In the genomic region with DNA sequence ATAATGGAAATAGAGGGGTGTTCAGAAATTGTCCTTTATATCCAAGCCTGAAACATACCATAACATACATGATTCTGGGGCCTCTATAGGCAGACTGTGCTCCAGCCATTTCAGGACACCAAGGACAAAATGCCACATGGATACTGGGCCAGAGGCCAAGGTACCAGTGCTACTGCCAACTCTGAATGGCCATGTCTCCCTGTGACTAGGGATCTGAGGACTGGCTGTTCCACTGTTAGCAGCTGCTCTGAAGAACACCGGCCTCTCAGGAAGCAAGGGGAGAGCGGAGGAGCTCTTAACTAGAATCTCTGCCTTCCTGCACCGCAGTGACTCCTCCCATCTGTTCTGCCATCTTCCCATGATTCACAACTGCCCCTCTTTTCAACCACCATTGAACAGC, we compare ENCODE assay signal across 11 mouse cellular contexts.
DNase-seq lines count a peak whose midpoint lies in the region; ATAC-seq lines count a peak whose summit lies in the region.
"Had no signal": no experiment of that assay in that cellular context is flagged by ENCODE, and none has a peak within 500 bp of the region (broad histone marks: within the 10 kb centered on the region; RNA-seq: fewer than 3 reads in every experiment).

No protein-coding gene starts in this region.

- H3K9me3 ChIP-seq in kidney, embryonic 16.5 days (ENCODE audit: low read length), result no peaks in the 10 kb centered on the region
- no peaks in the 10 kb centered on the region for H3K9me3 ChIP-seq in heart, embryonic 16.5 days (replicated peaks; ENCODE audit: control insufficient read depth, low read length)
- no peaks in the 10 kb centered on the region for H3K9me3 ChIP-seq in liver, embryonic 12.5 days (replicated peaks)
- H3K9me3 ChIP-seq: G1E; megakaryocyte, embryonic 14.5 days had no signal

- H3K4me3 ChIP-seq in kidney, embryonic 16.5 days (ENCODE audit: low read length), result no peak overlapping the region
- no peak overlapping the region for H3K4me3 ChIP-seq in heart, embryonic 16.5 days (ENCODE audit: low read length)
- H3K4me3 ChIP-seq in liver, embryonic 12.5 days, result no peak overlapping the region
- H3K4me3 ChIP-seq: layer of hippocampus, adult 2 months; megakaryocyte, embryonic 14.5 days had no signal

- peaks cover 37% of the 10 kb centered on the region for H3K36me3 ChIP-seq in kidney, embryonic 16.5 days (ENCODE audit: insufficient read depth, low read length)
- H3K36me3 ChIP-seq in heart, embryonic 16.5 days (ENCODE audit: control insufficient read depth, insufficient read depth), result peaks cover 34% of the 10 kb centered on the region
- peaks cover 95% of the 10 kb centered on the region for H3K36me3 ChIP-seq in liver, embryonic 12.5 days

- no peaks in the 10 kb centered on the region for H3K4me1 ChIP-seq in kidney, embryonic 16.5 days (ENCODE audit: insufficient read depth, low read length)
- peaks cover 24% of the 10 kb centered on the region for H3K4me1 ChIP-seq in heart, embryonic 16.5 days (ENCODE audit: control insufficient read depth, insufficient read depth, low read length)
- H3K4me1 ChIP-seq in liver, embryonic 12.5 days, result no peaks in the 10 kb centered on the region
- H3K4me1 ChIP-seq: megakaryocyte, embryonic 14.5 days had no signal

- DNase-seq in kidney, adult 18-20 months, result peak; percentile 23
- peak; percentile 25 for DNase-seq in adrenal gland, adult 8-10 months
- peak; percentile 86 for DNase-seq in cerebellum, adult 11-12 months
- no peak for DNase-seq in spleen, postnatal 14 days (ENCODE audit: low spot score in 2 of 2)
- no peak for DNase-seq in neural tube, embryonic 10.5 days (ENCODE audit: extremely low spot score, low spot score)

- H3K27me3 ChIP-seq in kidney, embryonic 16.5 days (ENCODE audit: insufficient read depth, low read length), result no peaks in the 10 kb centered on the region
- H3K27me3 ChIP-seq in heart, embryonic 16.5 days (ENCODE audit: control insufficient read depth, insufficient read depth, low read length), result no peaks in the 10 kb centered on the region
- no peaks in the 10 kb centered on the region for H3K27me3 ChIP-seq in liver, embryonic 12.5 days (replicated peaks)
- H3K27me3 ChIP-seq: megakaryocyte, embryonic 14.5 days had no signal

- no peak overlapping the region for H3K27ac ChIP-seq in kidney, embryonic 16.5 days (ENCODE audit: low read length)
- H3K27ac ChIP-seq in heart, embryonic 16.5 days (ENCODE audit: low read length), result peak overlapping the region; percentile 86
- H3K27ac ChIP-seq in liver, embryonic 12.5 days, result no peak overlapping the region
- H3K27ac ChIP-seq: layer of hippocampus, adult 2 months had no signal

- 93% methylated on average over 3 of the region's 3 CpGs for WGBS in kidney, embryonic 16.5 days
- 46% methylated on average over 3 of the region's 3 CpGs for WGBS in heart, embryonic 16.5 days
- 97% methylated on average over 3 of the region's 3 CpGs for WGBS in liver, embryonic 12.5 days (ENCODE audit: insufficient replicate concordance)

- no peak overlapping the region for H3K4me2 ChIP-seq in kidney, embryonic 16.5 days (replicated peaks; ENCODE audit: low read depth, low read length)
- no peak overlapping the region for H3K4me2 ChIP-seq in heart, embryonic 16.5 days (ENCODE audit: low read depth, low read length)
- no peak overlapping the region for H3K4me2 ChIP-seq in liver, embryonic 12.5 days

- no peak overlapping the region for H3K9ac ChIP-seq in kidney, embryonic 16.5 days (replicated peaks; ENCODE audit: low read length)
- no peak overlapping the region for H3K9ac ChIP-seq in heart, embryonic 16.5 days (ENCODE audit: low read length)
- H3K9ac ChIP-seq in liver, embryonic 12.5 days, result no peak overlapping the region

- no peak for ATAC-seq in kidney, embryonic 16.5 days (ENCODE audit: low FRiP score, low TSS enrichment)
- peak; percentile 92 for ATAC-seq in heart, embryonic 16.5 days (replicated peaks; ENCODE audit: extremely low read depth, insufficient read depth, low FRiP score)
- ATAC-seq in liver, embryonic 12.5 days, result no peak

Comparison
In these comparisons a context has a peak if more than half of its experiments do, and no peak if none do; other contexts are left out.
1. DNase-seq: peak in kidney, adult 18-20 months (single experiment), adrenal gland, adult 8-10 months (single experiment) and cerebellum, adult 11-12 months (single experiment); none in spleen, postnatal 14 days (0 of 2) and neural tube, embryonic 10.5 days (single experiment).